Mouse (Mus musculus): ENCODE measurements around the gene Sav1. TPM values are rescaled to one million over a fixed set of nuclear protein-coding genes. Genes with fewer than 3 reads are reported as not detected.

The Sav1 gene
- polyA plus RNA-seq, 1 experiment from 2014 or later = 1.2 TPM

DNA sequence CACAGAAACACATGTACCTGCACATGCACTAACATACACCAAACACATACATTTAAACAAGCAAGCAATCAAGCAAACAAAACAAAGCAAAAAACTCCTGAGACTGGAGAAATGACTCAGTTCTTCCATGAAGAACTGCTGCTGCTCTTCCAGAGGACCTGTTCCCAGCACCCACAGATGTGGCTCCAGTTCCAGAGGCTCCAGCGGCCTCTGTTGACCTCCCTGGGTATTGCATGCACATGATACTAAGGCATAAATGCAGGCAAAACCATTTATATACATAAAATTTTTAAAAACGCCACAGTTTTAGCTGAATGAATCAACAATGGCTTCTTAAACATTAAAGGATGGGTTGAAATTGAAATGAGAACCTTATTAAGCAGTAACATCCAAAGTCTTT, 47.5 kb downstream of the Sav1 start:
- H3K9ac ChIP-seq (ENCODE audit: low read depth, low read length) = no peak overlapping the region
- no peak overlapping the region for H3K4me3 ChIP-seq (ENCODE audit: low read depth, low read length)
- no peak for ATAC-seq
- H3K4me1 ChIP-seq (ENCODE audit: control insufficient read depth, insufficient read depth, low read length) = no peaks in the 10 kb centered on the region
- no peaks in the 10 kb centered on the region for H3K27me3 ChIP-seq (ENCODE audit: control insufficient read depth, insufficient read depth, low read depth, low read length)
- peaks cover 31% of the 10 kb centered on the region for H3K36me3 ChIP-seq (ENCODE audit: control insufficient read depth, insufficient read depth, low read length)
- no peaks in the 10 kb centered on the region for H3K9me3 ChIP-seq (replicated peaks; ENCODE audit: control insufficient read depth, low read length, poor library complexity, severe bottlenecking)
- H3K4me2 ChIP-seq (ENCODE audit: low read length) = no peak overlapping the region
- 59% methylated on average over 2 of the region's 2 CpGs for WGBS
- H3K27ac ChIP-seq (ENCODE audit: low read length) = no peak overlapping the region

DNA sequence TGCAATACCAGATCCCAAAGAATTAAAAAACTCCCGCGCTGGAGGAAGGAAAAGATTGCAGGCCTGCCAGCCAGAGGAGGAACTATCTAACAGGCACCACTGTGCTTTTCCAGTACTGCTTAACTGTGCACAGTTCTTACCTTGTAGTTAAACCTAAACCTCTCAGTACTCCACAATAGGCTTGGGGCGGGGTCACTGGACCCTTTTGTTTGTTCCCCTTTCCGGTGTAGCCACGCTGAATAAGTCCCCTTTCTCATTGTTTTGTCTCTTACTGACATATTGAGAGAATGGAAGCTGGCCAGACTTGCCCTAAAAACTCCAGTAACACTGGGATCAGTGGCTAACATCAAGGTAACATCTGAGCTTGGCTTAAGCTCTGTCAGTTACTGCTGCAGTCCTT, 49.1 kb downstream of the Sav1 start:
- H3K4me3 ChIP-seq (ENCODE audit: low read depth, low read length) = no peak overlapping the region
- H3K27ac ChIP-seq (ENCODE audit: low read length) = no peak overlapping the region
- ATAC-seq = no peak
- no peak overlapping the region for H3K4me2 ChIP-seq (ENCODE audit: low read length)
- no peaks in the 10 kb centered on the region for H3K4me1 ChIP-seq (ENCODE audit: control insufficient read depth, insufficient read depth, low read length)
- no peaks in the 10 kb centered on the region for H3K27me3 ChIP-seq (ENCODE audit: control insufficient read depth, insufficient read depth, low read depth, low read length)
- peaks cover 36% of the 10 kb centered on the region for H3K36me3 ChIP-seq (ENCODE audit: control insufficient read depth, insufficient read depth, low read length)
- H3K9ac ChIP-seq (ENCODE audit: low read depth, low read length) = no peak overlapping the region
- 42% methylated on average over 5 of the region's 5 CpGs for WGBS
- H3K9me3 ChIP-seq (replicated peaks; ENCODE audit: control insufficient read depth, low read length, poor library complexity, severe bottlenecking) = no peaks in the 10 kb centered on the region

DNA sequence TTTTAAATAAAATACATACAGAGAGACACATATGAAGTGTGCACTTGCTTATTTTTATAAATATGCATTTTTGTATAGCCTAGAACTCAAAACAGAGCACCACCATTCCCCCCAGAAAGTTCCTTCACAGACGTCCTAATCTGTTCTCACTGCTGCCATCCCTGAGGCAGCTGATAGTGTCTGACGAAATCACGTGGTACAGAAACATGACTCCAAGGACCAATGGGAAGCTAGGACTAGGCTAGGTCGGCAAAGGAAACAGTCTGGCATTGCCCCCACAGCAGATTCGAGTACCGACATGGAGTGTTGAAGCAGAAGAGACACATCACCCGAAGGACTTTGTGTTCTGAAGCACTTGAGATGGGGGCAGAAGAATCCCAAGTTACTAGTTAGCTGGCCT, 60.1 kb downstream of the Sav1 start:
- Histone ChIP-seq H3K4me3 (ENCODE audit: low read depth, low read length) (no peak overlapping the region), H3K27me3 (ENCODE audit: control insufficient read depth, insufficient read depth, low read depth, low read length) (no peaks in the 10 kb centered on the region), H3K36me3 (ENCODE audit: control insufficient read depth, insufficient read depth, low read length) (peaks cover 11% of the 10 kb centered on the region), H3K9me3 (replicated peaks; ENCODE audit: control insufficient read depth, low read length, poor library complexity, severe bottlenecking) (no peaks in the 10 kb centered on the region), H3K27ac (ENCODE audit: low read length) (no peak overlapping the region), H3K4me1 (ENCODE audit: control insufficient read depth, insufficient read depth, low read length) (no peaks in the 10 kb centered on the region), H3K4me2 (ENCODE audit: low read length) (no peak overlapping the region), H3K9ac (ENCODE audit: low read depth, low read length) (no peak overlapping the region)
- ATAC-seq = no peak
- 52% methylated on average over 7 of the region's 7 CpGs for WGBS

DNA sequence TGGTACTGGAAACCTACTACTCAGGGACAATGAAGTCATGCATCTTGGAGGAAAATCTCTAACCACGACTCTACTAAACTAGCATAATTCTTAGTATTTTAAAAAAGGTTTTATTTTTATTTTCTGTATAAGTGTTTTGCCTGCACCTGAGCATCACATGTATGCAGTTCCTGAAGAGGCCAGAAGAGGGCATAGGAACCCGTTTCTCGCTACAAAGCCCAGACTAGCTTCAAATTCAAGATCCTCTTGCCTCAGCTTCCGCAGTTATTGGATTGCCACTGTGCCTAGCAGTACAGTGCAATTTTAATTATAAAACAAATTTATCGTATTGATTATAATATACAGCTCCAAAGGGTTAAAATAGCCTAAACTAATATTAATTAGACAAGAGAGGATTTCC, 62.8 kb downstream of the Sav1 start:
- 11% methylated on average over 5 of the region's 5 CpGs for WGBS
- no peak overlapping the region for H3K9ac ChIP-seq (ENCODE audit: low read depth, low read length)
- 0 out of 2 replicates have a peak, but pooled peaks cover 5% of the 10 kb centered on the region for H3K36me3 ChIP-seq (ENCODE audit: control insufficient read depth, insufficient read depth, low read length)
- H3K4me2 ChIP-seq (ENCODE audit: low read length) = no peak overlapping the region
- no peak overlapping the region for H3K27ac ChIP-seq (ENCODE audit: low read length)
- no peak for ATAC-seq
- no peaks in the 10 kb centered on the region for H3K27me3 ChIP-seq (ENCODE audit: control insufficient read depth, insufficient read depth, low read depth, low read length)
- no peaks in the 10 kb centered on the region for H3K4me1 ChIP-seq (ENCODE audit: control insufficient read depth, insufficient read depth, low read length)
- no peak overlapping the region for H3K4me3 ChIP-seq (ENCODE audit: low read depth, low read length)
- H3K9me3 ChIP-seq (replicated peaks; ENCODE audit: control insufficient read depth, low read length, poor library complexity, severe bottlenecking) = no peaks in the 10 kb centered on the region

DNA sequence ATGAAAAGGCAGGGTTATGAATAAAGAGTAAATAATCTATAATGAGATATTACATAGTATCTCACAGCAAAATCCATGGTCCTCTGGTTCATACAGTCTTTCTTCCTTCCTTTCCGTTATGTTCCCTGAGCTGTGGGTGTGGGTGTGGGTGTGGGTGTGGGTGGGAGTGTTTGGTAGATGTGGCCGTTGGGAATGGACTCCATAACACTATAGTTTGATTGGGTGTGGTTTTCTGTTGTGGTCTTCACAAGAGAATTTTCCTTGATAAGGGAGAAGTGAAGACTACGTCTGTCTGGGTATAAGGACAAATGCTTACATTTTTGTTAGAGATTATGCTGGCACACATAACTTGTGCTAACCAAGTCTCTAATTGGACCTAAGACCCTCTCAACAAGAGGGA, 63.2 kb downstream of the Sav1 start:
- H3K27ac ChIP-seq (ENCODE audit: low read length) = no peak overlapping the region
- no peaks in the 10 kb centered on the region for H3K9me3 ChIP-seq (replicated peaks; ENCODE audit: control insufficient read depth, low read length, poor library complexity, severe bottlenecking)
- no peak overlapping the region for H3K9ac ChIP-seq (ENCODE audit: low read depth, low read length)
- no peaks in the 10 kb centered on the region for H3K4me1 ChIP-seq (ENCODE audit: control insufficient read depth, insufficient read depth, low read length)
- no peak overlapping the region for H3K4me2 ChIP-seq (ENCODE audit: low read length)
- ATAC-seq = no peak
- no peak overlapping the region for H3K4me3 ChIP-seq (ENCODE audit: low read depth, low read length)
- 0 out of 2 replicates have a peak, but pooled peaks cover 5% of the 10 kb centered on the region for H3K36me3 ChIP-seq (ENCODE audit: control insufficient read depth, insufficient read depth, low read length)
- H3K27me3 ChIP-seq (ENCODE audit: control insufficient read depth, insufficient read depth, low read depth, low read length) = no peaks in the 10 kb centered on the region
- whole genome bisulfite sequencing = 74% methylated on average over 3 of the region's 3 CpGs

DNA sequence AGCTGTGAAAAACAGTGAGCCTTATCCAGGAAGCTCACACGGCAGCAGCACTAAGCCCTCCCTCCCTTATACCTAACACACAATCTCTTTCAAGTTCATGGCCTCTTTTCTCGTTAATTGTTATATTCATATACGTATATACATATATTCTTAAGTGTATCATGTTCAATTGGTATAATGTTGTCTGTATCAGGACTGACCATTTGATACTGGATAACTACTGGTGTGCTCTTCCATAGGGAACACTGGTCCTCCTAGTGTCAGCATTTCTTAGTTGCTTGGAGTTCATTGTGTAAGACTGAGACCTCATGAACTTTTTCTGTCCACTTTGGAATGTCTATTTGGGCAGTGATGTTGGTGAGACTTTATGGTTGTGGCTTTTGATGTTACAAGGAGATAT, 63.7 kb downstream of the Sav1 start:
- no peak overlapping the region for H3K9ac ChIP-seq (ENCODE audit: low read depth, low read length)
- H3K4me1 ChIP-seq (ENCODE audit: control insufficient read depth, insufficient read depth, low read length) = no peaks in the 10 kb centered on the region
- ATAC-seq = no peak
- H3K4me3 ChIP-seq (ENCODE audit: low read depth, low read length) = no peak overlapping the region
- H3K9me3 ChIP-seq (replicated peaks; ENCODE audit: control insufficient read depth, low read length, poor library complexity, severe bottlenecking) = no peaks in the 10 kb centered on the region
- H3K36me3 ChIP-seq (ENCODE audit: control insufficient read depth, insufficient read depth, low read length) = 0 out of 2 replicates have a peak, but pooled peaks cover 5% of the 10 kb centered on the region
- 85% methylated on average over 3 of the region's 3 CpGs for WGBS
- H3K4me2 ChIP-seq (ENCODE audit: low read length) = no peak overlapping the region
- no peaks in the 10 kb centered on the region for H3K27me3 ChIP-seq (ENCODE audit: control insufficient read depth, insufficient read depth, low read depth, low read length)
- no peak overlapping the region for H3K27ac ChIP-seq (ENCODE audit: low read length)

DNA sequence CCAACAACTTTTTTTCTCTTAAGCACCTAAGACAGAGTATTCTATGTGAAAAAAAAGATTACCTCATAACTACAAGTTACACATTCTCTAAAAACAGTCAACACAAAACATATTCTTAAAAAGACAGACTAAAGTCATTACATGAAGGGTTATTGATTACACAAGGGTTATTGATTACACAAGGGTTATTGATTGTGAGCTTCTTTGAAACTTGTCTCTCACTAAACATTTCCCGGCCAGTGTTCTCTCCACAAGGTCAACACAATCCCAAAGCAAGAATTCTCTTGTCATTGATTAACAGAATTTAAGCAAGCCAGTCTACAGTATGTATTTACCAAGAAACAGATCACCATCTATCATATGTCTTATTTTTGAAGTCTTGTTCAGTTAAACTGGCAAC, 64.7 kb downstream of the Sav1 start:
- Histone ChIP-seq H3K36me3 (ENCODE audit: control insufficient read depth, insufficient read depth, low read length) (0 out of 2 replicates have a peak, but pooled peaks cover 5% of the 10 kb centered on the region), H3K9me3 (replicated peaks; ENCODE audit: control insufficient read depth, low read length, poor library complexity, severe bottlenecking) (no peaks in the 10 kb centered on the region), H3K4me3 (ENCODE audit: low read depth, low read length) (no peak overlapping the region), H3K27ac (ENCODE audit: low read length) (no peak overlapping the region), H3K27me3 (ENCODE audit: control insufficient read depth, insufficient read depth, low read depth, low read length) (no peaks in the 10 kb centered on the region), H3K9ac (ENCODE audit: low read depth, low read length) (no peak overlapping the region), H3K4me2 (ENCODE audit: low read length) (no peak overlapping the region), H3K4me1 (ENCODE audit: control insufficient read depth, insufficient read depth, low read length) (no peaks in the 10 kb centered on the region)
- no peak for ATAC-seq
- WGBS = 82% methylated on average over 1 of the region's 1 CpGs

DNA sequence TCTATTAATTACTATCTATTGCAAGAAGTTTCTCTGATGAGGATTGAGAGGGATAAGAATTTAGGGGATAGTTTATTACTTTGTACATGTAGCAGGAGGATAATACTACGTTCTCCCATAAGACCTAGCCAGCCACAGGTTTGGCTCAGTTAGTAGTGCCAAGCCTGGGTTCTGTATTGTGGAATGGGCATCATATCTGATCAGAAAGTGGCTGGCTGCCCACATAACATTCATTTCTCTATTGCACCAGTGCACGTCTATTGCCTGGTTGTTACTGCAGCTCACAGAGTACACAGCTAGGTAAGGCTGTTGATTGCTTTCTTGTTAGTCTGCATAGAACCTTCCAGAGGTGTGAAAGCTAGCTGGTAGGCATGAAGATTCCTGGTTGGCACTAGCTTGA, 68.9 kb downstream of the Sav1 start:
- no peaks in the 10 kb centered on the region for H3K9me3 ChIP-seq (replicated peaks; ENCODE audit: control insufficient read depth, low read length, poor library complexity, severe bottlenecking)
- H3K4me2 ChIP-seq (ENCODE audit: low read length) = no peak overlapping the region
- H3K27me3 ChIP-seq (ENCODE audit: control insufficient read depth, insufficient read depth, low read depth, low read length) = no peaks in the 10 kb centered on the region
- WGBS = 88% methylated on average over 2 of the region's 2 CpGs
- no peaks in the 10 kb centered on the region for H3K4me1 ChIP-seq (ENCODE audit: control insufficient read depth, insufficient read depth, low read length)
- no peaks in the 10 kb centered on the region for H3K36me3 ChIP-seq (ENCODE audit: control insufficient read depth, insufficient read depth, low read length)
- no peak overlapping the region for H3K4me3 ChIP-seq (ENCODE audit: low read depth, low read length)
- no peak overlapping the region for H3K9ac ChIP-seq (ENCODE audit: low read depth, low read length)
- ATAC-seq = no peak
- no peak overlapping the region for H3K27ac ChIP-seq (ENCODE audit: low read length)
